Mouse (Mus musculus): Measurements from ENCODE around the gene Gria1. TPM values are rescaled to one million over a fixed set of nuclear protein-coding genes. Genes with fewer than 3 reads are reported as not detected.

The Gria1 gene
- polyA plus RNA-seq, 1 experiment: 0.21 TPM

GRCm38 (mm10) chr11:57112386-57112785 is 101.2 kb downstream of the Gria1 start:
- Histone ChIP-seq H3ac (ENCODE audit: control insufficient read depth, insufficient read length, low read depth) (no peak overlapping the region), H3K79me3 (ENCODE audit: low read depth) (no peaks in the 10 kb centered on the region), H3K36me3 (ENCODE audit: control insufficient read depth, insufficient read depth) (no peaks in the 10 kb centered on the region), H3K27me3 (ENCODE audit: control insufficient read depth, insufficient read depth, insufficient read length) (no peaks in the 10 kb centered on the region), H3K4me3 (ENCODE audit: insufficient read depth, poor library complexity, severe bottlenecking) (no peak overlapping the region), H3K79me2 (ENCODE audit: control insufficient read depth, insufficient read depth) (no peaks in the 10 kb centered on the region)
- TF ChIP-seq MYOG (IDR thresholded peaks at IDR 0.05; ENCODE audit: control insufficient read depth, extremely low read depth, insufficient read length) (no peak), CTCF (IDR thresholded peaks at IDR 0.05; ENCODE audit: control insufficient read depth, insufficient read depth, insufficient read length) (no peak), MAX (IDR thresholded peaks at IDR 0.05) (no peak), MYOD1 (IDR thresholded peaks at IDR 0.05; ENCODE audit: control insufficient read depth, insufficient read length, low read depth) (no peak), USF1 (IDR thresholded peaks at IDR 0.05; ENCODE audit: low read depth) (no peak), FOSL1 (IDR thresholded peaks at IDR 0.05; ENCODE audit: insufficient read depth, low read length, poor library complexity, severe bottlenecking) (no peak), CEBPB (IDR thresholded peaks at IDR 0.05; ENCODE audit: low read depth) (no peak)

- Histone ChIP-seq H3K79me3 (ENCODE audit: low read depth) (no peaks in the 10 kb centered on the region), H3K27me3 (ENCODE audit: control insufficient read depth, insufficient read depth, insufficient read length) (no peaks in the 10 kb centered on the region), H3K4me3 (ENCODE audit: insufficient read depth, poor library complexity, severe bottlenecking) (no peak overlapping the region), H3K79me2 (ENCODE audit: control insufficient read depth, insufficient read depth) (no peaks in the 10 kb centered on the region), H3ac (ENCODE audit: control insufficient read depth, insufficient read length, low read depth) (no peak overlapping the region), H3K36me3 (ENCODE audit: control insufficient read depth, insufficient read depth) (no peaks in the 10 kb centered on the region)
- no peak for TF ChIP-seq MYOG (IDR thresholded peaks at IDR 0.05; ENCODE audit: control insufficient read depth, extremely low read depth, insufficient read length)
These were observed 103.2 kb downstream of the Gria1 start for GRCm38 (mm10) chr11:57114410-57114809.

DNA sequence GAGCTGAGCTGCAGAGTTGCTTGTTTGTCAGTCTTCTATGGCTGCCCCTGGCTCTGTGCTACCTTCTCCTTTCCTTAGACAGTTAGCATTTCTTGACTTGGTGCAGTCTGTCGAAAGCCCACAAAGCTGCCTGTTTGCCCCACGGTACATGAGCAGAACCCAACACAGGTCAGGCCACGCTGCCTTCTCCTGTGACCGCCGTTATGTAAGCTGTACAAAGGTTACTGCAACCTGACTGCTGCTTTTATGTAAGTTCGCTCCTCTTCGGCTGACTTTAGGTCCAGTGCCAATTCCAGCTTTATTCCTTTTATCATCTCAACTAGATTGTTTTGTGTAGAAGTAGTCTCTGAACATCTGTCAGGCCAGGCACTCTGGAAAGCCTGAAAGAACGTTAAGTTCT is 115.9 kb downstream of the Gria1 start:
- H3K4me3 ChIP-seq (ENCODE audit: insufficient read depth, poor library complexity, severe bottlenecking): no peak overlapping the region
- H3K79me2 ChIP-seq (ENCODE audit: control insufficient read depth, insufficient read depth): no peaks in the 10 kb centered on the region
- no peaks in the 10 kb centered on the region for H3K27me3 ChIP-seq (ENCODE audit: control insufficient read depth, insufficient read depth, insufficient read length)
- no peak for TF ChIP-seq MYOG (IDR thresholded peaks at IDR 0.05; ENCODE audit: control insufficient read depth, extremely low read depth, insufficient read length)
- no peak for TF ChIP-seq FOSL1 (IDR thresholded peaks at IDR 0.05; ENCODE audit: insufficient read depth, low read length, poor library complexity, severe bottlenecking)
- no peak for TF ChIP-seq MAX (IDR thresholded peaks at IDR 0.05)
- H3K36me3 ChIP-seq (ENCODE audit: control insufficient read depth, insufficient read depth): no peaks in the 10 kb centered on the region
- H3ac ChIP-seq (ENCODE audit: control insufficient read depth, insufficient read length, low read depth): no peak overlapping the region
- no peaks in the 10 kb centered on the region for H3K79me3 ChIP-seq (ENCODE audit: low read depth)

DNA sequence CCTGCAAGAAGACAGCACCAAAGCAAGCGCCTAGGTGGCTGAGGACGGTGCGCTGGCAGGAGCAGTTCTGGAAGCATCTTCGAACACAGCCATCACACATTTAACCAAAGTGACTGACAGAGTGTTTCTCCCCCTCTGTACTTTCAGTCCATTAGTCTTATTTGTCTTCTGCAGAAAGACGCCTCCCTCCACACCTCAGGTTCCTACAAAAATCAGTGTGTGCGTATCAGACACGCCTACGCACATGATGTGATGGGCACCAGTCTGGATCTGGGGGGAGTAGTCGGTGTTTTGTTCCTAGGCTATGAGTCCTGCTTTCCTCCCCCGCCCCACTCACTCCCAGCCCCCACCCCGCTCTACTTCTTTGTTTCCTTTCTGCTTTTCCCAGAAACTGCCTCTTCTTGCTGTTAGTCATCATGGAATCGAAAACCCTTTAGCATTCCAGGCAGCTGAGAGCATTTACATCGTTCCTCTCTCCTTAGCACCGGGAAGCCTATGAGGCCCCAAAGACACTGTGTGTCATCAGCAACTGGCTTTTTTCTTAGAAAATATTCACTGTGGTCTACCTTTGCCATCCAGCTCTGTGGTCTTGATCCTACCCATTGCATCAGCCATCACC is 129.1 kb downstream of the Gria1 start:
- H3K27me3 ChIP-seq (ENCODE audit: control insufficient read depth, insufficient read depth, insufficient read length): no peaks in the 10 kb centered on the region
- no peaks in the 10 kb centered on the region for H3K36me3 ChIP-seq (ENCODE audit: control insufficient read depth, insufficient read depth)
- no peak overlapping the region for H3K4me3 ChIP-seq (ENCODE audit: insufficient read depth, poor library complexity, severe bottlenecking)
- H3K79me2 ChIP-seq (ENCODE audit: control insufficient read depth, insufficient read depth): no peaks in the 10 kb centered on the region
- no peak overlapping the region for H3ac ChIP-seq (ENCODE audit: control insufficient read depth, insufficient read length, low read depth)
- H3K79me3 ChIP-seq (ENCODE audit: low read depth): no peaks in the 10 kb centered on the region
- TF ChIP-seq USF1 (IDR thresholded peaks at IDR 0.05; ENCODE audit: low read depth) (no peak), CEBPB (IDR thresholded peaks at IDR 0.05; ENCODE audit: low read depth) (peak; percentile 39)

GRCm38 (mm10) chr11:57143681-57144080 is 132.5 kb downstream of the Gria1 start:
- Histone ChIP-seq H3ac (ENCODE audit: control insufficient read depth, insufficient read length, low read depth) (no peak overlapping the region), H3K36me3 (ENCODE audit: control insufficient read depth, insufficient read depth) (no peaks in the 10 kb centered on the region), H3K79me2 (ENCODE audit: control insufficient read depth, insufficient read depth) (no peaks in the 10 kb centered on the region), H3K4me3 (ENCODE audit: insufficient read depth, poor library complexity, severe bottlenecking) (no peak overlapping the region), H3K79me3 (ENCODE audit: low read depth) (no peaks in the 10 kb centered on the region), H3K27me3 (ENCODE audit: control insufficient read depth, insufficient read depth, insufficient read length) (no peaks in the 10 kb centered on the region)
- no peak for TF ChIP-seq CTCF (IDR thresholded peaks at IDR 0.05; ENCODE audit: control insufficient read depth, insufficient read depth, insufficient read length)
- TF ChIP-seq MYOD1 (IDR thresholded peaks at IDR 0.05; ENCODE audit: control insufficient read depth, insufficient read length, low read depth): no peak
- TF ChIP-seq MYOG (IDR thresholded peaks at IDR 0.05; ENCODE audit: control insufficient read depth, extremely low read depth, insufficient read length): no peak
- TF ChIP-seq FOSL1 (IDR thresholded peaks at IDR 0.05; ENCODE audit: insufficient read depth, low read length, poor library complexity, severe bottlenecking): no peak
- TF ChIP-seq CEBPB (IDR thresholded peaks at IDR 0.05; ENCODE audit: low read depth): no peak
- TF ChIP-seq MAX (IDR thresholded peaks at IDR 0.05): no peak
- TF ChIP-seq USF1 (IDR thresholded peaks at IDR 0.05; ENCODE audit: low read depth): no peak

DNA sequence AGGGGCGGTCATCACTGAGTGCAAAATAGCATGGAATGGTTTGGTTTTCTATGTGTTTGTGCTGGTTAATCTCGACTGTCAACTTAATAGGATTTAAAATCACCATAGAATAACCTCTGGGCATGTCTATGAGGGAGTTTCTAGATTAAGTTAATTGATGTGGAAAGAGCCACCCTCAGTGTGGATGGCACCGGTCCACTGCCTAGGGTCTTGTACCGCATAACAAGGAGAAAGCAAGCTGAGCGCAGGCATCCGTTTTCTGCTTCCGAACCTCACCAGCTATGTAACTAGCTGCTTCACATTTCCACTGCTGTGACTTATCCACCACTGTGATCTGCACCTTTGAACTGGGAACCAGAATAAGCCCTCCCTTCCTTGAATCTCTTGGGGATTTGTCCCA is 134.0 kb downstream of the Gria1 start:
- Histone ChIP-seq H3K36me3 (ENCODE audit: control insufficient read depth, insufficient read depth) (no peaks in the 10 kb centered on the region), H3ac (ENCODE audit: control insufficient read depth, insufficient read length, low read depth) (no peak overlapping the region), H3K79me2 (ENCODE audit: control insufficient read depth, insufficient read depth) (no peaks in the 10 kb centered on the region), H3K27me3 (ENCODE audit: control insufficient read depth, insufficient read depth, insufficient read length) (no peaks in the 10 kb centered on the region), H3K4me3 (ENCODE audit: insufficient read depth, poor library complexity, severe bottlenecking) (no peak overlapping the region), H3K79me3 (ENCODE audit: low read depth) (no peaks in the 10 kb centered on the region)
- no peak for TF ChIP-seq CTCF (IDR thresholded peaks at IDR 0.05; ENCODE audit: control insufficient read depth, insufficient read depth, insufficient read length)
- TF ChIP-seq MYOD1 (IDR thresholded peaks at IDR 0.05; ENCODE audit: control insufficient read depth, insufficient read length, low read depth): no peak
- no peak for TF ChIP-seq CEBPB (IDR thresholded peaks at IDR 0.05; ENCODE audit: low read depth)
- no peak for TF ChIP-seq MYOG (IDR thresholded peaks at IDR 0.05; ENCODE audit: control insufficient read depth, extremely low read depth, insufficient read length)
- TF ChIP-seq USF1 (IDR thresholded peaks at IDR 0.05; ENCODE audit: low read depth): no peak
- no peak for TF ChIP-seq FOSL1 (IDR thresholded peaks at IDR 0.05; ENCODE audit: insufficient read depth, low read length, poor library complexity, severe bottlenecking)
- no peak for TF ChIP-seq MAX (IDR thresholded peaks at IDR 0.05)
